Mouse (Mus musculus): ENCODE results near the gene Mettl14. TPM values are rescaled to one million over a fixed set of nuclear protein-coding genes. Genes with fewer than 3 reads are reported as not detected.

Gene Mettl14
- polyA plus RNA-seq, 1 experiment from 2014 or later: 35.1 TPM

Other genes with a start within 250 kb of the Mettl14 start
- gene Synpo2, start 150.0 kb downstream of the Mettl14 start, polyA plus RNA-seq (2014; fragmentation: Nextera tagmentation; extraction: Ambion mirVana): 2.0 and 3.7 TPM in 2 replicates
- gene Sec24d, start 118.7 kb downstream of the Mettl14 start, polyA plus RNA-seq (2014; fragmentation: Nextera tagmentation; extraction: Ambion mirVana): 18.2 and 18.4 TPM in 2 replicates
- 1.1 and 1.7 TPM in 2 replicates for gene Prss12, start 60.8 kb upstream of the Mettl14 start, polyA plus RNA-seq (2014; fragmentation: Nextera tagmentation; extraction: Ambion mirVana)